Mouse (Mus musculus): ENCODE measurements around the gene Nr1i3.

DNA sequence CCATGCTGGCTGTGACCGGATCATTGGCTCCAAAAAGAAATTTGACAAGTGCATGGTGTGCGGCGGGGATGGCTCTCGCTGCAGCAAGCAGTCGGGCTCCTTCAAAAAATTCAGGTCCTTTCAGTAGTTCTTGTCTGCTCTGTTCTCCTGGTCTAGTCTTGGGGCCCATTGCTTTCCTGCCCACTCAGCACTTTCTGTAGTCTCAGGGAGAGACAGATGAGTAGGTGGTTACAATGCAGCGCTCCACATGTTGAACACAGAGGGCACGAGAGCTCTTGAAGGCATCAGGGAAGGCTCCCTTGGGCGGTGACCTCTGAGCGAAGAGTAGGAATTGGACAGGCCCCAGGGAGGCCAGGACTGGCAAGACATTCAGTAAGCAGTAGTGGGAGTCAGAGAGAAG is 44.0 kb downstream of the Nr1i3 start:
- TF ChIP-seq GATA1 (IDR thresholded peaks at IDR 0.05; ENCODE audit: low read length) (no peak), TAL1 (IDR thresholded peaks at IDR 0.05; ENCODE audit: low read length) (no peak)

All from erythroblast, embryonic 14.5 days (primary cell).